Mouse (Mus musculus) kidney, postnatal 0 days (tissue): ENCODE data around the gene Cracr2b. TPM values are rescaled to one million over a fixed set of nuclear protein-coding genes. Genes with fewer than 3 reads are reported as not detected.

ENCODE experiments used
- ATAC-seq: fragments of 200-750 bp; cut with Nextera tagmentation; replicated peaks from 2 replicates; pipeline ENCODE4 v1.8.0; 2017; ENCODE audit warnings: low read depth, moderate number of reproducible peaks, moderate TSS enrichment, moderate library complexity; ENCODE audit not compliant: low FRiP score
- DNase-seq: peaks from one replicate; pipeline ENCODE4 v3.0.0-alpha.2; 2016; ENCODE audit warnings: low spot score
- H3K27ac ChIP-seq: fragments of 300-500 bp; sonication (generic); 2 replicates; pipeline ENCODE4 v1.5.1; 2014; ENCODE audit warnings: mild to moderate bottlenecking
- H3K27me3 ChIP-seq: fragments of 300-500 bp; sonication (generic); 2 replicates; pipeline ENCODE4 v1.6.1; 2014; ENCODE audit warnings: low read length, mixed read lengths; ENCODE audit not compliant: insufficient read depth
- H3K36me3 ChIP-seq: fragments of 300-500 bp; sonication (generic); 2 replicates; pipeline ENCODE4 v1.6.1; 2014; ENCODE audit warnings: low read length, mixed read lengths; ENCODE audit not compliant: insufficient read depth
- H3K4me1 ChIP-seq: fragments of 300-500 bp; sonication (generic); replicated peaks from 2 replicates; pipeline ENCODE4 v1.6.1; 2014; ENCODE audit warnings: antibody characterized with exemption, low read length, mixed read lengths; ENCODE audit not compliant: insufficient read depth
- H3K4me2 ChIP-seq: fragments of 300-500 bp; sonication (generic); 2 replicates; pipeline ENCODE4 v1.6.1; 2014; ENCODE audit warnings: mild to moderate bottlenecking, low read length, moderate library complexity, mixed read lengths
- H3K4me3 ChIP-seq: fragments of 300-500 bp; sonication (generic); replicated peaks from 2 replicates; pipeline ENCODE4 v1.5.1; 2014; ENCODE audit warnings: low read depth, low read length
- H3K9ac ChIP-seq: fragments of 300-500 bp; sonication (generic); 2 replicates; pipeline ENCODE4 v1.6.1; 2014; ENCODE audit warnings: low read depth, low read length
- H3K9me3 ChIP-seq: fragments of 300-500 bp; sonication (generic); replicated peaks from 2 replicates; pipeline ENCODE4 v1.6.1; 2016; ENCODE audit warnings: low read length, inconsistent platforms, mixed read lengths
- CTCF ChIP-seq: IDR thresholded peaks from 2 replicates; pipeline ENCODE4 v1.5.1; 2016; ENCODE audit warnings: antibody characterized with exemption, low read depth, mild to moderate bottlenecking, moderate library complexity
- WGBS: fragments of 180-500 bp; shearing (Covaris S2); extraction: QIAGEN DNeasy Blood & Tissue Kit; methylation state at CpG from one replicate; pipeline ENCODE4 v1.1.7; 2014; 5-methylcytosine and 5-hydroxymethylcytosine counted together
- polyA plus RNA-seq: library from polyadenylated mRNA; unstranded; fragments of >200 nt; fragmentation: Nextera tagmentation; extraction: Ambion mirVana; gene quantifications from 2 replicates; pipeline ENCODE4 v1.2.1, GENCODE M21; 2015

The Cracr2b gene
- polyA plus RNA-seq, 1 experiment from 2014 or later = 16.1 TPM

DNA sequence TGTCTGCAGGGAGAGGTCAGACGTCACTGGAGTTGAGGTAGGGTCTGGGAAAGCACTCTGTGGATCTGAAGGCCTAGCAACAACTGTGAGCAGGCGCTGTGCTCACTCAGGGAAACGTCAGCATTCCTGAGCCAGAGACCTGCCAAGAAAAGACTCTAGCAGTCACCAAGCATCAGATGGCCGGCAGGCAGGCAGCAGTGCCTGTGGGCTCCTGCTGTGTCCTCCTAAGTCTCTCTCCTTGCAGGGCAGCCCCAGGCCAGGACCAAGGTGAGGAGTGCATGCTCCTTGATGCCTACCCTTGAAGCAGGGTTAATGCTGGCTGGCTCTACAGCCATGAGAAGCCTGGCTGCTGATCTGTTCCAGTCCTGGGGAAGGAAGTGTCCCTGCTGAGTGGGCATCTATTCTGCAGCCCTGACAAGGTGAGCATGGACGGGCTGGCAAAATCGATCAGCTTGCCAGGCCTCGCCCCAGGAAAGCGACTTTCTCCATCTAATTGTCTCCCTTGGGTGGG, 49.8 kb downstream of the Cracr2b start:
- no peak for ATAC-seq
- 77% methylated on average over 8 of the region's 8 CpGs for WGBS
- Histone ChIP-seq H3K27ac (no peak overlapping the region), H3K9me3 (no peaks in the 10 kb centered on the region), H3K4me1 (no peaks in the 10 kb centered on the region), H3K4me3 (no peak overlapping the region), H3K36me3 (peaks cover 10% of the 10 kb centered on the region; the same call in 1 of the 2 replicates), H3K9ac (no peak overlapping the region), H3K27me3 (no peaks in the 10 kb centered on the region), H3K4me2 (no peak overlapping the region)
- TF ChIP-seq CTCF = no peak
- no peak for DNase-seq

Other genes starting within 250 kb of the Cracr2b start
- gene Lmntd2, start 247.0 kb upstream of the Cracr2b start, polyA plus RNA-seq = 2.6 and 2.9 TPM in 2 replicates
- 61.5 and 62.5 TPM in 2 replicates for gene Rassf7, start 245.2 kb upstream of the Cracr2b start, polyA plus RNA-seq
- 37.2 and 39.8 TPM in 2 replicates for gene Phrf1, start 232.3 kb upstream of the Cracr2b start, polyA plus RNA-seq
- gene Irf7, start 194.6 kb upstream of the Cracr2b start, polyA plus RNA-seq = 14.5 and 21.1 TPM in 2 replicates
- 40.1 and 41.2 TPM in 2 replicates for gene Cdhr5, start 184.3 kb upstream of the Cracr2b start, polyA plus RNA-seq
- 35.1 and 37.9 TPM in 2 replicates for gene Sct, start 182.0 kb upstream of the Cracr2b start, polyA plus RNA-seq
- 1.8 and 2.2 TPM in 2 replicates for gene Drd4, start 169.1 kb upstream of the Cracr2b start, polyA plus RNA-seq
- gene Deaf1, start 133.4 kb upstream of the Cracr2b start, polyA plus RNA-seq = 64.1 and 64.2 TPM in 2 replicates
- gene Tmem80, start 133.4 kb upstream of the Cracr2b start, polyA plus RNA-seq = 40.5 and 45.3 TPM in 2 replicates
- 76.5 and 77.1 TPM in 2 replicates for gene Eps8l2, start 122.2 kb upstream of the Cracr2b start, polyA plus RNA-seq
- 420 and 440 TPM in 2 replicates for gene Taldo1, start 68.9 kb upstream of the Cracr2b start, polyA plus RNA-seq
- gene Gatd1, start 47.0 kb upstream of the Cracr2b start, polyA plus RNA-seq = 50.0 and 52.0 TPM in 2 replicates
- gene Cend1, start 31.6 kb upstream of the Cracr2b start, polyA plus RNA-seq = 2.2 and 2.3 TPM in 2 replicates
- 15.8 and 17.3 TPM in 2 replicates for gene Slc25a22, start 23.2 kb upstream of the Cracr2b start, polyA plus RNA-seq
- 3.6 and 5.1 TPM in 2 replicates for gene Pidd1, start 17.1 kb upstream of the Cracr2b start, polyA plus RNA-seq
- gene Rplp2, start 13.7 kb upstream of the Cracr2b start, polyA plus RNA-seq = 1,479 and 1,595 TPM in 2 replicates
- gene Pnpla2, start 5.9 kb upstream of the Cracr2b start, polyA plus RNA-seq = 68.0 and 72.9 TPM in 2 replicates
- gene Cd151, start 6.3 kb downstream of the Cracr2b start, polyA plus RNA-seq = 36.1 and 37.2 TPM in 2 replicates
- gene Polr2l, start 14.0 kb downstream of the Cracr2b start, polyA plus RNA-seq = 68.5 and 72.2 TPM in 2 replicates
- 109 and 115 TPM in 2 replicates for gene Tspan4, start 14.1 kb downstream of the Cracr2b start, polyA plus RNA-seq
- 30.0 and 33.7 TPM in 2 replicates for gene Chid1, start 78.8 kb downstream of the Cracr2b start, polyA plus RNA-seq
- gene Ap2a2, start 101.1 kb downstream of the Cracr2b start, polyA plus RNA-seq = 56.0 and 64.8 TPM in 2 replicates
- 0.05 and 0.09 TPM in 2 replicates for gene Muc6, start 194.2 kb downstream of the Cracr2b start, polyA plus RNA-seq
- 0.08 and 0.14 TPM in 2 replicates for gene Muc2, start 229.2 kb downstream of the Cracr2b start, polyA plus RNA-seq